Mouse (Mus musculus) ES-E14 (cell line): Measurements from ENCODE around the gene Pou5f1. TPM values are rescaled to one million over a fixed set of nuclear protein-coding genes. Genes with fewer than 3 reads are reported as not detected.

Experiments
- DNase-seq: peaks from one replicate; pipeline ENCODE4 v3.0.0-alpha.2; 2013; ENCODE audit warnings: low read depth, low spot score
- H3K27ac ChIP-seq: 2 replicates; pipeline ENCODE4 v1.5.1; 2012; ENCODE audit warnings: low read depth, mild to moderate bottlenecking, low read length, moderate library complexity, mixed read lengths; ENCODE audit not compliant: poor library complexity, insufficient read depth, severe bottlenecking
- H3K36me3 ChIP-seq: 2 replicates; pipeline ENCODE4 v1.6.1; 2012; ENCODE audit warnings: mild to moderate bottlenecking, low read length, moderate library complexity, mixed read lengths; ENCODE audit not compliant: control insufficient read depth, poor library complexity, insufficient read depth, severe bottlenecking
- H3K4me1 ChIP-seq, 2 experiments: fragments of 150-350 bp in 1 of 2; sonication (generic) in 1 of 2; 2 replicates each; pipeline ENCODE4 v1.6.1; 2012; ENCODE audit warnings: low read length in 2 of 2, mild to moderate bottlenecking in 1 of 2, mixed read lengths in 1 of 2; ENCODE audit not compliant: control insufficient read depth in 2 of 2, insufficient read depth in 2 of 2, poor library complexity in 1 of 2
- H3K4me3 ChIP-seq, 2 experiments: fragments of 150-350 bp in 1 of 2; sonication (generic) in 1 of 2; 2 replicates each; pipeline ENCODE4 v1.5.1; 2012; ENCODE audit warnings: low read length in 2 of 2, low read depth in 1 of 2, mild to moderate bottlenecking in 1 of 2, mixed read lengths in 1 of 2; ENCODE audit not compliant: insufficient read depth in 1 of 2, poor library complexity in 1 of 2, severe bottlenecking in 1 of 2
- H3K9ac ChIP-seq: 2 replicates; pipeline ENCODE4 v1.6.1; 2012; ENCODE audit warnings: low read depth, mild to moderate bottlenecking, low read length, mixed read lengths; ENCODE audit not compliant: poor library complexity, insufficient read depth, severe bottlenecking
- H3K9me3 ChIP-seq: fragments of 150-350 bp; sonication (generic); 2 replicates; pipeline ENCODE4 v1.6.1; 2012; ENCODE audit warnings: low read depth, mild to moderate bottlenecking, low read length; ENCODE audit not compliant: control insufficient read depth, insufficient read depth
- CHD2 ChIP-seq: IDR thresholded peaks from 2 replicates; pipeline ENCODE4 v1.6.1; 2014; ENCODE audit warnings: mild to moderate bottlenecking, low read depth, low read length, inconsistent platforms
- HCFC1 ChIP-seq: IDR thresholded peaks from 2 replicates; pipeline ENCODE4 v1.6.1; 2012; ENCODE audit warnings: low read length, inconsistent platforms, borderline replicate concordance; ENCODE audit not compliant: insufficient read depth
- MAFK ChIP-seq: IDR thresholded peaks from 2 replicates; pipeline ENCODE4 v1.6.1; 2014; ENCODE audit warnings: mild to moderate bottlenecking, low read depth, low read length, inconsistent platforms; ENCODE audit not compliant: insufficient read depth
- ZC3H11A ChIP-seq: IDR thresholded peaks from 2 replicates; pipeline ENCODE4 v1.6.1; 2012; ENCODE audit warnings: low read depth, mild to moderate bottlenecking, inconsistent platforms, low read length, borderline replicate concordance
- ZNF384 ChIP-seq: IDR thresholded peaks from 2 replicates; pipeline ENCODE4 v1.6.1; 2012; ENCODE audit warnings: low read depth, low read length, inconsistent platforms
- in situ Hi-C, 2 experiments: fragments of 600-800 bp; cut with MboI; formaldehyde crosslinking; loops; one replicate each; pipeline ENCODE4 v1.15.1; 2025; ENCODE audit warnings: low sequenced_read_pairs in 2 of 2, inconsistent platforms in 1 of 2; ENCODE audit not compliant: unreplicated experiment in 2 of 2
- total RNA-seq: library from RNA; depleted of rRNA; stranded (reverse); fragments of 300-350 nt; gene quantifications from 2 replicates; pipeline ENCODE4 v1.2.3, GENCODE M21; 2012

Gene Pou5f1
- total RNA-seq, 1 experiment = 868 TPM

GRCm38 (mm10) chr17:35544001-35544400 lies 38.2 kb downstream of the Pou5f1 start:
- Histone ChIP-seq H3K4me1 (peaks cover 8 to 26% of the 10 kb centered on the region in 2 experiments; a peak in 3 of 4 replicates), H3K9ac (no peak overlapping the region), H3K4me3 (no peak overlapping the region), H3K27ac (peak overlapping the region; percentile 73; the same call in 1 of the 2 replicates), H3K9me3 (no peaks in the 10 kb centered on the region), H3K36me3 (no peaks in the 10 kb centered on the region)
- in situ Hi-C loops = no loop called here
- DNase-seq = no peak
- TF ChIP-seq ZNF384 = no peak
- no peak for TF ChIP-seq ZC3H11A
- no peak for TF ChIP-seq CHD2
- TF ChIP-seq MAFK = no peak

- no peak overlapping the region for H3K9ac ChIP-seq
- DNase-seq = peak; percentile 84
- in situ Hi-C loops = no loop called here
- H3K36me3 ChIP-seq = no peaks in the 10 kb centered on the region
- H3K9me3 ChIP-seq = no peaks in the 10 kb centered on the region
- H3K4me3 ChIP-seq = no peak overlapping the region
- H3K4me1 ChIP-seq = peaks cover 8 to 25% of the 10 kb centered on the region in 2 experiments; a peak in 3 of 4 replicates
- H3K27ac ChIP-seq = no peak overlapping the region; the same call in 1 of the 2 replicates
- TF ChIP-seq HCFC1 (no peak; the same call in 1 of the 2 replicates), MAFK (no peak), CHD2 (no peak), ZNF384 (no peak), ZC3H11A (no peak)
Measured at GRCm38 (mm10) chr17:35544680-35545079, 38.9 kb downstream of the Pou5f1 start.

GRCm38 (mm10) chr17:35547465-35547864 lies 41.6 kb downstream of the Pou5f1 start:
- Histone ChIP-seq H3K4me1 (peaks cover 8 to 32% of the 10 kb centered on the region in 2 experiments; a peak in 3 of 4 replicates), H3K9ac (peak overlapping the region; percentile 23; the same call in 1 of the 2 replicates), H3K9me3 (no peaks in the 10 kb centered on the region), H3K36me3 (no peaks in the 10 kb centered on the region), H3K4me3 (peak overlapping the region in 1 of 2 experiments; percentile 18; a peak in 1 of 4 replicates), H3K27ac (peak overlapping the region; percentile 0; the same call in 1 of the 2 replicates)
- in situ Hi-C loops = no loop called here
- DNase-seq = no peak
- no peak for TF ChIP-seq ZC3H11A

- H3K9me3 ChIP-seq = no peaks in the 10 kb centered on the region
- no peaks in the 10 kb centered on the region for H3K36me3 ChIP-seq
- in situ Hi-C loops = no loop called here
- H3K4me1 ChIP-seq = peaks cover 6 to 28% of the 10 kb centered on the region in 2 experiments; a peak in 2 of 4 replicates
- DNase-seq = no peak
- TF ChIP-seq ZC3H11A (no peak), MAFK (no peak), ZNF384 (no peak), CHD2 (no peak), HCFC1 (no peak)
- H3K27ac ChIP-seq = peak overlapping the region; percentile 40; the same call in 1 of the 2 replicates
- H3K4me3 ChIP-seq = no peak overlapping the region; a peak in 1 of 4 replicates
- H3K9ac ChIP-seq = no peak overlapping the region
Measured at GRCm38 (mm10) chr17:35548636-35549035, 42.8 kb downstream of the Pou5f1 start.
